Mouse (Mus musculus) T-cell, adult 2 months (primary cell): ENCODE results near the gene Crb1.
A peak's percentile ranks its signal among the peaks of the same experiment; 100 is the strongest.
"Not testable (repeated sequence)": the region's sequence is repeated elsewhere in the genome, so short reads cannot be mapped to it uniquely, and the experiment has no call there.

Experiments
- DNase-seq: peaks from one replicate; pipeline ENCODE4 v3.0.0; 2022; ENCODE audit warnings: low spot score

Crb1 gene

GRCm38 (mm10) chr1:139376638-139377286 lies at the start of gene Crb1:
Gene Crb1, minus strand, starts transcription at chr1:139377100.
- DNase-seq = no peak

GRCm38 (mm10) chr1:139425006-139425405 lies 48.1 kb upstream of the Crb1 start:
- no peak for DNase-seq

GRCm38 (mm10) chr1:139423931-139424330 lies 47.0 kb upstream of the Crb1 start:
- no peak for DNase-seq

GRCm38 (mm10) chr1:139422941-139423340 lies 46.0 kb upstream of the Crb1 start:
- peak; percentile 36 for DNase-seq

GRCm38 (mm10) chr1:139421875-139422791 lies 45.2 kb upstream of the Crb1 start, which contains the start of gene Zbtb41:
Gene Zbtb41, plus strand, starts transcription at chr1:139422288.
- peak; percentile 90 for DNase-seq

GRCm38 (mm10) chr1:139421521-139421874 lies 44.6 kb upstream of the Crb1 start:
- DNase-seq = no peak

GRCm38 (mm10) chr1:139413465-139413864 lies 36.6 kb upstream of the Crb1 start:
- DNase-seq = no peak

- DNase-seq = not testable (repeated sequence)
These were observed 35.5 kb upstream of the Crb1 start for GRCm38 (mm10) chr1:139412365-139412764.

GRCm38 (mm10) chr1:139407701-139408100 lies 30.8 kb upstream of the Crb1 start:
- DNase-seq = no peak

GRCm38 (mm10) chr1:139405766-139406165 lies 28.9 kb upstream of the Crb1 start:
- no peak for DNase-seq

GRCm38 (mm10) chr1:139396589-139396988 lies 19.7 kb upstream of the Crb1 start:
- no peak for DNase-seq

GRCm38 (mm10) chr1:139391747-139392146 lies 14.8 kb upstream of the Crb1 start:
- no peak for DNase-seq

- DNase-seq = no peak
These were observed 2.7 kb upstream of the Crb1 start for GRCm38 (mm10) chr1:139379621-139379984.

- no peak for DNase-seq
These were observed 2.1 kb upstream of the Crb1 start for GRCm38 (mm10) chr1:139378861-139379620.

- DNase-seq = no peak
These were observed 1.0 kb downstream of the Crb1 start for GRCm38 (mm10) chr1:139375900-139376299.

- DNase-seq = no peak
These were observed 5.6 kb downstream of the Crb1 start for GRCm38 (mm10) chr1:139371341-139371740.

GRCm38 (mm10) chr1:139348566-139348965 lies 28.3 kb downstream of the Crb1 start:
- DNase-seq = no peak

- DNase-seq = no peak
These were observed 30.1 kb downstream of the Crb1 start for GRCm38 (mm10) chr1:139346602-139347371.

GRCm38 (mm10) chr1:139346030-139346601 lies 30.8 kb downstream of the Crb1 start:
- no peak for DNase-seq

- no peak for DNase-seq
These were observed 36.6 kb downstream of the Crb1 start for GRCm38 (mm10) chr1:139340178-139340859.

GRCm38 (mm10) chr1:139336997-139337396 lies 39.9 kb downstream of the Crb1 start:
- no peak for DNase-seq
